Mouse (Mus musculus) limb, embryonic 14.5 days (tissue): ENCODE measurements around the gene Klhl36. TPM values are rescaled to one million over a fixed set of nuclear protein-coding genes. Genes with fewer than 3 reads are reported as not detected.

Experiments
- ATAC-seq: fragments of 200-750 bp; cut with Nextera tagmentation; 2 replicates; pipeline ENCODE4 v1.8.0; 2017; ENCODE audit warnings: low read depth, moderate number of reproducible peaks, moderate TSS enrichment; ENCODE audit not compliant: low FRiP score
- DNase-seq: peaks from one replicate; pipeline ENCODE4 v3.0.0-alpha.2; 2015; ENCODE audit warnings: low spot score
- H3K27ac ChIP-seq: fragments of 300-500 bp; sonication (generic); replicated peaks from 2 replicates; pipeline ENCODE4 v1.5.1; 2014; ENCODE audit warnings: low read depth, mild to moderate bottlenecking, low read length, moderate library complexity, mixed read lengths
- H3K27me3 ChIP-seq: fragments of 300-500 bp; sonication (generic); 2 replicates; pipeline ENCODE4 v1.6.1; 2014; ENCODE audit warnings: low read length, mixed read lengths; ENCODE audit not compliant: control insufficient read depth, insufficient read depth
- H3K36me3 ChIP-seq: fragments of 300-500 bp; sonication (generic); 2 replicates; pipeline ENCODE4 v1.6.1; 2014; ENCODE audit warnings: mild to moderate bottlenecking, low read length, moderate library complexity, mixed read lengths; ENCODE audit not compliant: control insufficient read depth, insufficient read depth
- H3K4me1 ChIP-seq: fragments of 300-500 bp; sonication (generic); 2 replicates; pipeline ENCODE4 v1.6.1; 2014; ENCODE audit warnings: antibody characterized with exemption, low read length, mixed read lengths; ENCODE audit not compliant: control insufficient read depth, insufficient read depth
- H3K4me2 ChIP-seq: fragments of 300-500 bp; sonication (generic); replicated peaks from 2 replicates; pipeline ENCODE4 v1.6.1; 2014; ENCODE audit warnings: low read depth, mild to moderate bottlenecking, low read length, moderate library complexity; ENCODE audit not compliant: severe bottlenecking
- H3K4me3 ChIP-seq: fragments of 300-500 bp; sonication (generic); replicated peaks from 2 replicates; pipeline ENCODE4 v1.5.1; 2014; ENCODE audit warnings: low read length
- H3K9ac ChIP-seq: fragments of 300-500 bp; sonication (generic); 2 replicates; pipeline ENCODE4 v1.6.1; 2014; ENCODE audit warnings: mild to moderate bottlenecking, low read depth, low read length, moderate library complexity; ENCODE audit not compliant: severe bottlenecking
- H3K9me3 ChIP-seq: fragments of 300-500 bp; sonication (generic); 2 replicates; pipeline ENCODE4 v1.6.1; 2016; ENCODE audit warnings: low read length; ENCODE audit not compliant: control insufficient read depth
- POLR2A ChIP-seq: fragments of 200-500 bp; IDR thresholded peaks from 2 replicates; pipeline ENCODE4 v1.8.0; 2012; ENCODE audit warnings: inconsistent platforms, mild to moderate bottlenecking, moderate library complexity, borderline replicate concordance; ENCODE audit not compliant: insufficient read depth, insufficient read length; ENCODE audit errors: extremely low read depth
- WGBS: fragments of 180-500 bp; shearing (Covaris S2); extraction: QIAGEN DNeasy Blood & Tissue Kit; methylation state at CpG from one replicate; pipeline ENCODE4 v1.1.7; 2014; 5-methylcytosine and 5-hydroxymethylcytosine counted together
- polyA plus RNA-seq, 2 experiments: library from polyadenylated mRNA; depleted of rRNA in 1 of 2; stranded (reverse) in 1 of 2; unstranded in 1 of 2; fragments of >200 nt; fragmentation: Nextera tagmentation in 1 of 2; extraction: Ambion mirVana in 1 of 2; gene quantifications; 2 replicates each; pipeline versions ENCODE4 v1.2.1 to v1.2.3; 2012 to 2014

Gene Klhl36
- polyA plus RNA-seq, 2 experiments = 9.1 to 12.1 TPM

DNA sequence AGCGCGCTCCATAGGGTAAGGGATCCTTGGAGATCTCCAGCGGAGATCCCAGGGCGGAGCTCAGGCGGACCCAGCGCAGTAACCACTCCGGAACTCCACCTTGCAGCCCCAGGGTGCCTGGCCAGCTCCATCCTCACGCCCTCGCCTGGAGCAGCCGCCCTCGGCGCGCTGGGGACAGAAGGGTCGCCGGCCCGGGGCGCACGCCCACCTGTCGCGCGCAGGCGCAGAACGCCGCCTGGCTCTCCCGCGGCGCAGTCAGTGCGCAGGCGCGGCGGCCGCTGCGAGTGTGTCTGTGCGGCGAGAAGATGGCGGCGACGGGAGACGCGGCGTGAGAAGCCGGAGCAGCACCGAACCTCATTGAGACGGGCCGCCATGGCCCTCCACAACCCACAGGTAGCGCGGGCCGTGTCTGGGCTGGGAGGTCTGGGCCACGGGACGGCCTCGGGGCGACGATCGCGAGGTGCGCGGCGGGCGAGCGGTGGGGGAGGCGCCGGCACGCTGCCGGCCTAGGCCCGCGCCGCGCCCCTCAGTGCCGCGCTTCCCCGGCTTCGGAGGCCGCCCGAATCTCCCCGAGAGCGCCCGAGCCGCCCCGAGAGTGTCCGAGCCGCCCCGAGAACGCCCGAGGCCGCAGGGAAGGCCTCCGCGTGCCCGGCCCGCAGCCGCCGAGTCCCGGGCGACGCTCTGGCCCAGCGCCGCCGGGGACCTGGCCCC, 48.6 kb downstream of the Klhl36 start, which contains the start of gene Gm20388:
Gene Gm20388, plus strand, starts transcription at position 295 of the 711 bp plus-strand sequence.
- DNase-seq = peak; percentile 85
- Histone ChIP-seq H3K9ac (peak within 1 kb of the TSS; percentile 86), H3K27ac (peak within 1 kb of the TSS; percentile 93), H3K4me3 (peak within 1 kb of the TSS; percentile 82), H3K27me3 (peaks cover 5% of the 10 kb centered on the region; the same call in 1 of the 2 replicates), H3K4me1 (peaks cover 25% of the 10 kb centered on the region), H3K36me3 (no peaks in the 10 kb centered on the region), H3K9me3 (no peaks in the 10 kb centered on the region), H3K4me2 (peak within 1 kb of the TSS; percentile 92)
- peak; percentile 93 for ATAC-seq
- under 1% methylated on average over 77 of the region's 97 CpGs for WGBS
- TF ChIP-seq POLR2A = peak; percentile 72; the same call in 1 of the 2 replicates

DNA sequence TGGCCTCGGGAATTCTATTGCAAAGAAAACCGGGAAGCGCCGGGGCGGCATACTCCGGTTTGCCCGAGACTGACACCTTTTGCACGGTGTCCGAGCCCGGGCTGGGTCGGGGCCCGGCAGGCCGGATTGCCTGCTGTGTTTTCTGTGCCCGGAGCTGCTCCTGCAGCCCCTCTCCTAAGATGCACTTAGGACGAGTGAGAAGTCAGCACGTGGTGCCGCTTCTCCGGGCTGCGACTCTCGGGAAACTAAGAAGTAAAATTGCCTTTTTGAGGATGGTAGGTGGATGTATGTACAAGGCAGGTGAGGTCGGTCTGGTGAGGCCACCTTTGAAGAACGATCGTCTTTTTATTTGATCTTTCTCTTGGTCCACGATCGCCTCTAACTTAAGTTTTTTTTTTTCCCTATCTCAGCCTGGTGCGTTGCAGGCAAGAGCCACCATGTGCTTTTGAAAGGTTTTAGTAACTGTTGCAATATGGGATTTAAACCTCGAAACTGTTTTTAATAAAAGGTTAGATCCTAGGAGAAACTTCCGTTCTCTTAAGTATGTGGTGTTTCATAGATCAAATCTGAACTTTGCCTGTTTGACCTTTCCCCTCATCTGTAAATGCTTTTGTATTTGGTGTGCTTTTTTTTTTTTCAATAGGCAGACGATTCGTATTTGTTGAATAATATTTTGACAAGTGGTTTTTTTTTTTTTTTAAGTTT, 49.3 kb downstream of the Klhl36 start:
- Histone ChIP-seq H3K4me1 (peaks cover 25% of the 10 kb centered on the region), H3K27ac (peak overlapping the region; percentile 93), H3K9ac (peak overlapping the region; percentile 86), H3K4me2 (peak overlapping the region; percentile 92), H3K9me3 (no peaks in the 10 kb centered on the region), H3K36me3 (0 out of 2 replicates have a peak, but pooled peaks cover 2% of the 10 kb centered on the region), H3K4me3 (peak overlapping the region; percentile 82), H3K27me3 (peaks cover 5% of the 10 kb centered on the region; the same call in 1 of the 2 replicates)
- WGBS = 1% methylated on average over 30 of the region's 30 CpGs
- DNase-seq = no peak
- ATAC-seq = peak; percentile 53
- TF ChIP-seq POLR2A = no peak

DNA sequence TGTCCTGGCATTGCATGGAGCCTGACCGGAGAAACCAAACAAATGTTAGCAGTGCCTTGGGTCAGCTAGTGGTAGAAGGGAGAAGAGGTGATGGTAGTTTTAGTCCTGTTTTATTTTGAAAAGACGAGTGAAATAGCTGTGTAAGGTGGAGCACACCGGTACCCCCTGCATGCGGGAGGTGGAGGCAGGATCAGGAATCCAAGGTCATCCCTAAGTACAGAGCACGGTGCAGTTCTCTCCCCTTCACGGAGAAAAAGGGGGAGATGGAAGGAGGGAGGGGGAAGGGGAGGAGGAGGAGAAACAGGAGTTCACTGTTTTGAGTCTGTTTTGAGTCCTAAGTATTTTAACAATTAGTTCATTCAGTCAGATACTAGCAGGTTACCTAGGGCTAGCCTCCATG, 50.6 kb downstream of the Klhl36 start:
- DNase-seq = no peak
- Histone ChIP-seq H3K27me3 (peaks cover 5% of the 10 kb centered on the region; the same call in 1 of the 2 replicates), H3K9ac (no peak overlapping the region), H3K27ac (no peak overlapping the region), H3K36me3 (0 out of 2 replicates have a peak, but pooled peaks cover 4% of the 10 kb centered on the region), H3K9me3 (no peaks in the 10 kb centered on the region), H3K4me1 (peaks cover 33% of the 10 kb centered on the region), H3K4me3 (peak overlapping the region; percentile 82; the same call in 1 of the 2 replicates), H3K4me2 (peak overlapping the region; percentile 92)
- 56% methylated on average over 6 of the region's 6 CpGs for WGBS
- no peak for TF ChIP-seq POLR2A
- no peak for ATAC-seq

DNA sequence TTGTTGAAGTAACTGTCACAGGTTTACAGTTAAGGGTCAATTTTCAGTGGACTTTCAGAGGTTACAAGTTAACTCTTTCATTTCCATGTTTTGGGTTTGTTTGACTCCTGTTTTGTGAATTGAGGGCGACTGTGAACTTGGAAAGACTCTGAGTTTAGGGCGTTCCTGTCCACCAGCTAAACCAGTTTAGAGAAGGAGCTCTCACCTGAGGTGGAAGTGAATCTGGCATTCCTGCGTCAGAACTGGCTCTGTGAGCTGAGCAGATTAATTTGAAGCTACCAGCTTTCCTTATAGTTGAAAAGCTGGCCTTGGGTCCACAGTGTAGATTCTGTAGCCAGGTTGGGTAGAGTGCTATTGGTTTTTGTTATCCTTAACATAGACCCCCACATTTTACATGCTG, 51.1 kb downstream of the Klhl36 start:
- no peak overlapping the region for H3K4me3 ChIP-seq
- WGBS = 62% methylated on average over 3 of the region's 3 CpGs
- H3K4me2 ChIP-seq = 0 out of 2 replicates have a peak overlapping the region, but pooled peaks have one; percentile 92
- H3K9me3 ChIP-seq = no peaks in the 10 kb centered on the region
- H3K36me3 ChIP-seq = 0 out of 2 replicates have a peak, but pooled peaks cover 4% of the 10 kb centered on the region
- peaks cover 5% of the 10 kb centered on the region; the same call in 1 of the 2 replicates for H3K27me3 ChIP-seq
- peaks cover 33% of the 10 kb centered on the region for H3K4me1 ChIP-seq
- no peak for TF ChIP-seq POLR2A
- DNase-seq (no peak), ATAC-seq (no peak)
- no peak overlapping the region for H3K9ac ChIP-seq
- H3K27ac ChIP-seq = no peak overlapping the region

DNA sequence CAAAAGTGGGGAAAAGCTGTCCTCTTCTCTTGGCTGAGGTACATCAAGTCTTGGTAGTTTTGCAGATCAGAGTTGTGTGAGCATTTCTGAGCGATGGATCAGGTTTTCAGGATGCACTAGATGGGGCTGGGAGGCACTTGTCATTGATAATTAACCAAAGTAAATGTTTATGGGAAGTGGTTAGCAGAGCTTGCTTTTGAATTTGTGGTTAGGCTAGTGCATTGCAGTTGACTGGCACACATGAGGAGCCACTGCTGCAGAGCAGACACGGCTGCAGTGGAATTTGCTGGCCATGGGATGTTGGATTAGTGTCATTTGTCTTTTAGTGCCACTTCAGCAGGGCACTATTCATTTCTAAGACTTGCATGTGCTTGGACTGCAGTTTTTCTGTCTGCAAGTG, 52.1 kb downstream of the Klhl36 start:
- H3K4me3 ChIP-seq = no peak overlapping the region
- TF ChIP-seq POLR2A = no peak
- H3K4me2 ChIP-seq = no peak overlapping the region
- DNase-seq = no peak
- H3K27me3 ChIP-seq = peaks cover 5% of the 10 kb centered on the region; the same call in 1 of the 2 replicates
- H3K9ac ChIP-seq = no peak overlapping the region
- no peak for ATAC-seq
- 58% methylated on average over 2 of the region's 2 CpGs for whole genome bisulfite sequencing
- H3K9me3 ChIP-seq = no peaks in the 10 kb centered on the region
- no peak overlapping the region for H3K27ac ChIP-seq
- 0 out of 2 replicates have a peak, but pooled peaks cover 7% of the 10 kb centered on the region for H3K36me3 ChIP-seq
- H3K4me1 ChIP-seq = peaks cover 33% of the 10 kb centered on the region
